Comparison of ENCODE assay signal across 8 mouse cellular contexts in the genomic region with DNA sequence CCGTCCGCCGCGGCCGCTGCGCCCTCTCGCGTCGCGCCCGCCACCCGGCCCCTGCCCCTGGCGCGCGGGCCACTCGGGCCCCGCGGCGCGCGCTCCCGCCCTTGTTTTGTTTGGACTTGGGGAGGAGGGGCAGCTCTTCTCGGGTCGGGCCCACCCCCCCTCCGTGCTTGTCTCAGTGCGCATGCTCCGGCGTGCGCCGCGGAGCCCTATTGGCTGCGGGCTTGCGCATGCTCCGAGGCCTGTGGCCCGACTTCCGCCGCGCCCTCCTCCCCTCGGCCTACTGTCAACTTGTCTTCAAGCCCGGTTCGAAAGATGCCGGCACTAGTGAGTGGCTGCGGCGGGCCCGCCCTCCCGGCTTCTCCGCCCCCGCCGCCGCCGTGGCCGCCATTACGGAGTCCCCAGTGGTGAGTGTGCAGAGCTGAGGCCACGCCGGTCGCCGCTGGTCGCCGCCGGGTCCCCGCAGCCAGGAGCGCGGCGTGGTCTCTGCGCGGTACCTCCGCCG. TPM values are rescaled to one million over a fixed set of nuclear protein-coding genes. Genes with fewer than 3 reads are reported as not detected.
A peak's percentile ranks its signal among the peaks of the same experiment; 100 is the strongest.
DNase-seq lines count a peak whose midpoint lies in the region; ATAC-seq lines count a peak whose summit lies in the region.

No protein-coding gene starts in this region.

- H3K36me3 ChIP-seq in hindbrain, embryonic 12.5 days: peaks cover 10% of the 10 kb centered on the region

- peak overlapping the region; percentile 100 for H3K4me3 ChIP-seq in hindbrain, embryonic 12.5 days

- H3K9me3 ChIP-seq in hindbrain, embryonic 12.5 days (replicated peaks): no peaks in the 10 kb centered on the region

- peak; percentile 96 for ATAC-seq in hindbrain, embryonic 12.5 days (ENCODE audit: low FRiP score)

- peak overlapping the region; percentile 85 for H3K4me2 ChIP-seq in hindbrain, embryonic 12.5 days (replicated peaks)

- peak; percentile 98 for DNase-seq in NIH3T3 (ENCODE audit: low read depth)
- peak; percentile 100 for DNase-seq in cerebellum, postnatal 10 days
- DNase-seq in frontal cortex, postnatal 10 days (ENCODE audit: low spot score in 2 of 2): peak; percentile 97 to 98
- peak; percentile 96 to 98 for DNase-seq in layer of hippocampus, postnatal 14 days (ENCODE audit: low spot score in 2 of 2)
- DNase-seq in lung, postnatal 14 days: peak; percentile 98
- peak; percentile 94 for DNase-seq in retina, adult 2 months (ENCODE audit: low read depth, low spot score)
- DNase-seq in thymus, postnatal 36 days: peak; percentile 98 to 99

- H3K9ac ChIP-seq in hindbrain, embryonic 12.5 days: peak overlapping the region; percentile 98

- peak overlapping the region; percentile 100 for H3K27ac ChIP-seq in hindbrain, embryonic 12.5 days

- H3K4me1 ChIP-seq in hindbrain, embryonic 12.5 days: peaks cover 33% of the 10 kb centered on the region

- H3K27me3 ChIP-seq in hindbrain, embryonic 12.5 days: no peaks in the 10 kb centered on the region

- WGBS in hindbrain, embryonic 12.5 days: under 1% methylated on average over 50 of the region's 68 CpGs

RNA-seq across cellular contexts. Expression of gene Hp1bp3, which starts 0.8 kb away (rescaled TPM):
- polyA plus RNA-seq in hindbrain, embryonic 12.5 days (2016; fragmentation: Nextera tagmentation; extraction: Ambion mirVana): 202 and 220 TPM in 2 replicates
- total RNA-seq in layer of hippocampus, postnatal 14 days (2021): 100 to 1,000 TPM; 144 to 149 TPM

RNA-seq across cellular contexts. Expression of gene Sh2d5, which starts 33.3 kb away (rescaled TPM):
- 5.3 and 5.4 TPM in 2 replicates for polyA plus RNA-seq in hindbrain, embryonic 12.5 days (2016; fragmentation: Nextera tagmentation; extraction: Ambion mirVana)
- 10 to 100 TPM; 27.6 to 31.0 TPM for total RNA-seq in layer of hippocampus, postnatal 14 days (2021)

RNA-seq across cellular contexts. Expression of gene Kif17, which starts 33.3 kb away (rescaled TPM):
- polyA plus RNA-seq in hindbrain, embryonic 12.5 days (2016; fragmentation: Nextera tagmentation; extraction: Ambion mirVana): 1.4 and 1.5 TPM in 2 replicates
- 10 to 100 TPM; 14.6 to 15.0 TPM for total RNA-seq in layer of hippocampus, postnatal 14 days (2021)

Comparison
In these comparisons a context has a peak if more than half of its experiments do, and no peak if none do; other contexts are left out.
1. Peak in every context shown above with its lines: DNase-seq, ATAC-seq, H3K4me3 ChIP-seq and H3K27ac ChIP-seq.